Mouse (Mus musculus) bone marrow, adult 2 months (tissue): ENCODE measurements around the gene Synrg. TPM values are rescaled to one million over a fixed set of nuclear protein-coding genes. Genes with fewer than 3 reads are reported as not detected.

Experiments
- H3K27ac ChIP-seq: fragments of 200-500 bp; 2 replicates; pipeline ENCODE4 v1.5.1; 2012; ENCODE audit warnings: low read depth, mild to moderate bottlenecking, control low read depth, inconsistent platforms, low read length; ENCODE audit not compliant: control insufficient read depth, poor library complexity, insufficient read depth
- H3K4me1 ChIP-seq: fragments of 200-500 bp; 2 replicates; pipeline ENCODE4 v1.6.1; 2011; ENCODE audit warnings: low read length; ENCODE audit not compliant: control insufficient read depth, insufficient read depth
- H3K4me3 ChIP-seq: fragments of 200-500 bp; replicated peaks from 2 replicates; pipeline ENCODE3; 2011; ENCODE audit warnings: mild to moderate bottlenecking, low read depth, low read length, control low read depth; ENCODE audit not compliant: control insufficient read depth
- CTCF ChIP-seq: fragments of 200-500 bp; IDR thresholded peaks from 2 replicates; pipeline ENCODE4 v1.5.1; 2011; ENCODE audit warnings: low read length, control low read depth; ENCODE audit not compliant: control insufficient read depth, insufficient read depth
- POLR2A ChIP-seq: fragments of 200-500 bp; IDR thresholded peaks from 2 replicates; pipeline ENCODE4 v1.6.1; 2011; ENCODE audit warnings: low read depth, mild to moderate bottlenecking, control low read depth, low read length, borderline replicate concordance; ENCODE audit not compliant: control insufficient read depth
- WGBS: fragments of 180-500 bp; shearing (Covaris S2); methylation state at CpG from one replicate; pipeline ENCODE4 v1.1.7; 2018; 5-methylcytosine and 5-hydroxymethylcytosine counted together
- polyA plus RNA-seq: library from polyadenylated mRNA; stranded (reverse); fragments of >200 nt; gene quantifications from 2 replicates; pipeline ENCODE4 v1.2.4, GENCODE M21; 2011; ENCODE audit warnings: low replicate concordance; ENCODE audit not compliant: missing spikeins, insufficient read depth, insufficient read length

Gene Synrg
- polyA plus RNA-seq, 1 experiment = 14.2 TPM

DNA sequence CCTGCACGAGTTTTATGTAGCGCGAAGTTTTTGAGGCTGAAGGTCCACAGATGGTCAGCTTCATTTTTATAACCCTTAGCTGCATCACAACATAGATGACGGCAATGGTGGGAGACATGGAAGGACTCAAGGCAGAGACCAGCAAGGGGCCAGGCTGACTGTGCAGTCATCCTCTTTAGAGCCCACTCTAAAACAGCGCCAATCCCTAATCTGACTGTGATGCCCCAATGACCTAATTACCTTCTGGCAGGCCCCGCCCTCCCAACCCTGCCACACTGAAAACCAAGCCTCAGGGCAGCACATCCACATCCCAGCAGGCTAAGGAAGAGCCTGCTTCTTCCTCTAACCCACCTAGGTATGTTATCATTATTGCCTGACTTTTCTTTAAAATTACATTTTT, 96.4 kb downstream of the Synrg start:
- no peaks in the 10 kb centered on the region for H3K4me1 ChIP-seq
- H3K4me3 ChIP-seq = no peak overlapping the region
- no peak overlapping the region for H3K27ac ChIP-seq
- TF ChIP-seq POLR2A = no peak
- no peak for TF ChIP-seq CTCF
- 83% methylated on average over 6 of the region's 6 CpGs for WGBS

DNA sequence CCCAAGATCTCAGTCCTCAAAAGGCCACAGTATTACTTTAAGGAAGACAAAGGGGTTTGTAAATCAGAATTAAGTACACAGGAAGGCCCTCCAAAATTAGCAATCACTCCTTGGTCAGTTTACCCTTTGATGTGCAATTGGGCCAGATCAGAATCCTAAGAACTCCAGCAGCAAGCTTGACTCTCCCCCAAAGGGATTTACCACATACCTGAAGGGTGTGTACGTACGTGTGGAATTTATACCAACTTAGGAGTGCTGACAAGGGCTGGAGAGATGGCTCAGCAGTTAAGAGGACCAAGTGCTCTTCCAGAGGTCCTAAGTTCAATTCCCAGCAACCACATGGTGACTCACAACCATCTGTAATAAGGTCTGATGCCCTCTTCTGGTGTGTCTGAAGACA, 97.7 kb downstream of the Synrg start:
- no peak overlapping the region for H3K27ac ChIP-seq
- H3K4me3 ChIP-seq = no peak overlapping the region
- no peaks in the 10 kb centered on the region for H3K4me1 ChIP-seq
- WGBS = 89% methylated on average over 2 of the region's 2 CpGs
- TF ChIP-seq CTCF (no peak), POLR2A (no peak)

DNA sequence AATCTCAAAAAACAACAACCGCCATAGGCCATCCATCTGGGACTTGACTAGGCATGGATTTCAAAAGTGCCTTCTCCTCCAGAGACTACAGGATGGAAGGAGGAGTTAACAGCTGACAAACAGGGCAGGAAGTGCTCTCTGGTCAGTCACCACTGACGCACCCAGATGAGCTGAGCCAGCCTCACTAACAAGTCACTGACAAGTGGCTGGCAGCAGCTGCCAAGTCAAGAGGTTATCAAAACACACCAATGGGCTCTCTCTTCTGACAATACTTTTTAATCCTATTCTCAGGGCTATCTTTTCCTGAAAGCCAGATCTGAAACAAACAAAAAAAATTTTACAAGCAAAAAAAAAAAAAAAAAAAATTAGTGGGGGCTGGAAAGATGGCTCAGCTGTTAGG, 98.6 kb downstream of the Synrg start:
- no peaks in the 10 kb centered on the region for H3K4me1 ChIP-seq
- H3K4me3 ChIP-seq = no peak overlapping the region
- H3K27ac ChIP-seq = no peak overlapping the region
- 58% methylated on average over 2 of the region's 2 CpGs for WGBS
- TF ChIP-seq POLR2A (no peak), CTCF (no peak)

DNA sequence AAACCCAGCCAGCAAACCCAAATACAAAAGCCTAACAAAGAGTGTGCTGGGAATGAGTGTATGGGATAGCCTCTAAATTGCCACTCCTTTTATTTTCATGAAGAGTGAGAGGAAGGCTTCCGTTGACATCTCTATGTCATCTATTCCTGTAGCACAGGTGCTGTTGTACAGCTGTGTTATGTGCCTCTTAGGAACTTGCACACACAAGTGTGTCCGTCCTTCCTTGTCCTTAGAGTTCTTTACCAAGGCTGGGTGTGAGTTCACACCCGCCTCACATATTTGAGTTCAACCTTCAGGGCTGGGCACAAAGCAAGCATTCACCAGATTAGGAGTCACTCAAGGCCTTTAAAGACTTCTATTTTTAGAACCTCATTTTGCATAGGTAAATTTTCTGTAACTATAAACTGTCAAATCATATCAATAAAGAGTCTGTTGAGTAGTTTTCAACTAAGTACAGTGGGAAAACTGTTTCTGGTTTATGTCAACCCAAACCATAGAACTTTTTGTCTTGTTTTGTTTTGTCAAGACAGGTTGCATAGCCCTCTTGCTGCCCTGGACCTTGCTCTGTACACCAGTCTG, 99.5 kb downstream of the Synrg start:
- 81% methylated on average over 3 of the region's 3 CpGs for WGBS
- no peak overlapping the region for H3K4me3 ChIP-seq
- no peaks in the 10 kb centered on the region for H3K4me1 ChIP-seq
- H3K27ac ChIP-seq = no peak overlapping the region
- TF ChIP-seq POLR2A (no peak), CTCF (no peak)

DNA sequence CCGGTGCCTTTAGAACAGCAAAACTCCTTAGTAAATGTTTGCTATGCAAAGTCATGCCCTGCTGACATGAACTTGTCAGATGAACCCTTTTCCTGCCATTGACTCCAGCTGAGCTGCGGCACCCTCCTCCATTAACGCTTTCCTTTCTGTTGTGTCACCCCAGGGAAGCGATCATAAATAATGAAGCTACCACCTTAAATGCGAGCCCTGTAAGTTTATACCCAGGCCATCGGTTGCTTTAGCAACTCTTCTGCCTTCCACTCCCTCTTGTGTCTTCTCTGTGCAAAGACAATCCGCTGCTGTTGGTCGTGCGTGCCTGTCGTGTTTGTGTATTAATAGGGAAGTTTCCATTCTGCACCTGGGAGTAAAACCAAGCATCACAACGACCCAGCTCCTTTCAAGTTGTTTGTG, 101.8 kb downstream of the Synrg start:
- no peak overlapping the region for H3K27ac ChIP-seq
- H3K4me1 ChIP-seq = no peaks in the 10 kb centered on the region
- 4% methylated on average over 11 of the region's 11 CpGs for WGBS

DNA sequence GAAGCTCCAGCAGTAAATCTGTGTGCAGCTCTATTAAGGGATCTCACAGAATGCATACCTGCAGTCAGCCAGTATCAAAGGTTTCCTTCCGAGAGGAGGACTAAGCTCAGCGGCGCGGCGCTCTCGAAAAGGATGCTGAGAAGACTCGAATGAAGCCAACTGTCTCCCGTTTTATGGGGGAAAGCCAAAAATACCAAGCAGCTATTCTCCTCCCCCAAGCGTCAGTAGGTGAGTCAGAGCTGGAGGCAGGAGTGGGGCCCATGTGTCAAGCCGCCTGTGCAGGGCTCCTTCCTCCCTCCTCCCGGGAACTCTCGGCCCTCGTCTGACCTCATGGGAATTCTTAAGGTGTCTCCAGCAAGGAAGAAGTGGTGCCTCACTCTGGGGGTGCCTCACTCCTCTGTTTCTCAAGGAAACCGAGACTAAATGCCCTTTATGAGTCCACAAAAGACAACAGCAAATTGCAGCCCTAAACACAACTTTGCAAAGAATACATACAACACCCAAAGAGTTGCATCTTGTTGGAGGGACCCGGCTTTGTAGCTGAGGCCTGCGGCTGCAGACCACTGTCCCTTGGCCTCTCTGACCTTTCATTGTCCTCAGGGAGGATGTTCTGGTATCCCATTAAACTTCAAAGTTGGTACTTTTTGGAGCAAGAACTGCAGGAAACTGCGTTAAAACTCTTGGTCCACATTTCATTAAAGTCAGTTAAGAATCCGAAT, 102.9 kb downstream of the Synrg start:
- 11% methylated on average over 18 of the region's 18 CpGs for WGBS
- TF ChIP-seq POLR2A = no peak
- no peak for TF ChIP-seq CTCF
- H3K27ac ChIP-seq = no peak overlapping the region
- H3K4me3 ChIP-seq = no peak overlapping the region
- H3K4me1 ChIP-seq = no peaks in the 10 kb centered on the region

More for the DNA sequence above, 101.8 kb downstream of the Synrg start:
- no peak for TF ChIP-seq POLR2A
- no peak for TF ChIP-seq CTCF
- H3K4me3 ChIP-seq = no peak overlapping the region

DNA sequence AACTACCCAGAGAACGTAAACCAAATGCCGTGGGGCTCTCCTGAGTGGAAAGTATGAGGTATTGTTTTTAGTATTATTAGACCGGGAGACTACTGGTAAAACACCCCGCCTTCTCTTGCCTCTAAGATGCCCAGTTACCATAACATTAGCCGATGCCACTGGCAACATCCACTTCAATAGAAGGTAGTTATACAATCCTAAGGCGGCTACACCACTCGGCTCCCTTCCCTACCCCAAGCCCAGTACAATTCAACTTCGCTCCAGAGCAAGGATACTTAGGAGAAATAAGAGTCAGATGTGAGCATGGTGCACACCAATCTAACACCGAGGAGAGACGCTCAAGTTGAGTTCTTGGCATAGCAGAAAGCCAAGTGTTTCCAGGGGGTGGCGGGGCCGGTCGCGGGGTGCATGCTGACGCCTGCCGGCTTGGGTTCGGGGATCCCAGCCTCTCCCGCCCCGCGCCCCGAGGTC, 103.5 kb downstream of the Synrg start:
- H3K4me1 ChIP-seq = no peaks in the 10 kb centered on the region
- no peak for TF ChIP-seq POLR2A
- TF ChIP-seq CTCF = no peak
- no peak overlapping the region for H3K4me3 ChIP-seq
- 4% methylated on average over 21 of the region's 21 CpGs for WGBS
- no peak overlapping the region for H3K27ac ChIP-seq

DNA sequence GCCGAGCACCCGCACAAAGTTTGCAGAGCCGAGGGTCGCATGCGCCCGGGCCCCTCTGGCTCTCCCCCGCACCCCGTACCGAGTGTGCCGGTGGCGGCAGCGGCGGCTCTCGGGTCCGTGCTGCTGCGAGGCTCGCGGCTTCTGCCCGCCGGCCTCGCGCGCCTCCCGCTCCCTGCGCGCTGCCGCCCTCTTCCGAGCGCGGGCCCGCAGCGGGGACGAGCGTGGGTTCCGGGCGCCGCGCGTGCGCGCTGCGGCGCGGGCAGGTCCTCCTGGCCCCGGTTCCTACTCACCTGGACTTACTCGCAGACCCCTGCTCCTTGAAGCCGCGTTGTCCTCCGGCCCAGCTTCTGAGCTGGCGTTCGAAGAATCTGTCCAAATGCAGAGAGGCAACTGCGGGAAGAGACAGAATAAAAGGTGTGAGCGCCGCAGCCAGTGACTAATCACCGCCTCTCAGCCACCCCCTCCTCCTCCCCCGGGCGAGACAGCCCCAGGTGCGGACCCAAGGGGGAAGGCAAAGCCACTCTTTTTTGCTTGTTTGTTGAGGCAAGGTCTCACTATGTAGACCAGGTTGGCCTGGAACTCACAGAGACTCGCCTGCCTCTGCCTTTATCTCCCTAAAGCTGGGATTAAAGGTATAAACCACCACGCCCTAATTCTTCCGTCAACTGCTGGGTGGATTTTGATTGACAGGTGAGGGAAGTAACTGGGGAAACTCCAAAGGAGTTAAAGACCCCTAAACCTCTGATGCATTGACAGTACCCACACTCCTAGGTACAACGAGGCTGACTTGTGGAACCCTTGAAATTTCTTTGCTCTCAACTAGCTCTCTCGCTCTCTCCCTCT, 104.2 kb downstream of the Synrg start:
- Histone ChIP-seq H3K4me1 (no peaks in the 10 kb centered on the region), H3K4me3 (peak overlapping the region; percentile 25), H3K27ac (no peak overlapping the region)
- no peak for TF ChIP-seq POLR2A
- TF ChIP-seq CTCF = no peak
- whole genome bisulfite sequencing = 3% methylated on average over 63 of the region's 63 CpGs
